Mouse (Mus musculus) C3H10T1/2 (cell line): ENCODE measurements around the gene Nasp. TPM values are rescaled to one million over a fixed set of nuclear protein-coding genes. Genes with fewer than 3 reads are reported as not detected.

Experiments
- polyA plus RNA-seq, 2 experiments: library from polyadenylated mRNA; unstranded; fragments of >200 nt; fragmentation: generic; extraction: Trizol; gene quantifications; one replicate each; pipeline ENCODE4 v1.2.1; 2012; ENCODE audit warnings: missing spikeins in 2 of 2

Gene Nasp
- 10 to 100 TPM; 10.6 to 16.2 TPM for polyA plus RNA-seq

DNA sequence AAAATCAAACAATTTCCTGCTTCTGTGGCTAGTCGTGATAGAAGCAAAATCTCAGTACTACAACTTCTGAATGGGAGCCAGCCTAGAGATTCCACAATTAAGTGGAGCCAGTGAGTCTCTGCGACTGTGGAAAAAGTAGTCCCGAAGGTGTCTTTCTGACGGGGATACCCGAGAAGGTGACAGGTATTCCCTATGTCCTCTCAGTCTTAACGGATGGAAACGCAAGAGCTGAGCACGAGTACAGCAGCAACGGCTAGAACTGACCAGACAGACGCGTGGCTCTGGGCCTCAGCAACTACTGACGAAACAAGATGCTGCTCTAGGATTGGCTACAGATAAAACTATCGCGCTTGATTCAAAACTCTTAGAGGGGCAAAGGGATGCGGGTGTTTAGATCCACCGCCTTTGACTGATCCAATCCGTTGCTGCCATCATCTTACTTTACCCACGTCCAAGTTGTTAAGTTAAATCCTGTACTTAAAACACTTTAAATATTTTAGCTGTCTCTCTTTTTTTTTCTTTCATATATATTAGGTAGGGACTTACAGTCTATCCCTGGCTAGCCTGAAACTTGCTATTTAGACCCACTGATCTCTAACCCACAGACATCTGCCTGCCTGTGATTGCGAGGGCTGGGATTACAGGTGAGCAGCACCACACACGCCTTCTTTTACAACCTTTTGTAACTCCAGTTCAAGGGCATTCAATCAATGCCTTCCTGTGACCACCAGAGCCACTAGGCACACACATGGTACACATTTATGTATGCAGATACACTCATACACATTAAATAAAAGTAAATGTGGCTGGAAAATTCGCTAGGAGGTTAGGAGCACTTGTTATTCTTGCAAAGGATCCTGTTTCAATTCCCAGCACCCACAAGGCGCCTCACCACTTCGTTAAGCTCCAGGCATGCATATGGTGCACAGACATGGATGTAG lies at the start of gene Nasp:
Gene Nasp, minus strand, starts transcription at position 220 of the 941 bp plus-strand sequence.

DNA sequence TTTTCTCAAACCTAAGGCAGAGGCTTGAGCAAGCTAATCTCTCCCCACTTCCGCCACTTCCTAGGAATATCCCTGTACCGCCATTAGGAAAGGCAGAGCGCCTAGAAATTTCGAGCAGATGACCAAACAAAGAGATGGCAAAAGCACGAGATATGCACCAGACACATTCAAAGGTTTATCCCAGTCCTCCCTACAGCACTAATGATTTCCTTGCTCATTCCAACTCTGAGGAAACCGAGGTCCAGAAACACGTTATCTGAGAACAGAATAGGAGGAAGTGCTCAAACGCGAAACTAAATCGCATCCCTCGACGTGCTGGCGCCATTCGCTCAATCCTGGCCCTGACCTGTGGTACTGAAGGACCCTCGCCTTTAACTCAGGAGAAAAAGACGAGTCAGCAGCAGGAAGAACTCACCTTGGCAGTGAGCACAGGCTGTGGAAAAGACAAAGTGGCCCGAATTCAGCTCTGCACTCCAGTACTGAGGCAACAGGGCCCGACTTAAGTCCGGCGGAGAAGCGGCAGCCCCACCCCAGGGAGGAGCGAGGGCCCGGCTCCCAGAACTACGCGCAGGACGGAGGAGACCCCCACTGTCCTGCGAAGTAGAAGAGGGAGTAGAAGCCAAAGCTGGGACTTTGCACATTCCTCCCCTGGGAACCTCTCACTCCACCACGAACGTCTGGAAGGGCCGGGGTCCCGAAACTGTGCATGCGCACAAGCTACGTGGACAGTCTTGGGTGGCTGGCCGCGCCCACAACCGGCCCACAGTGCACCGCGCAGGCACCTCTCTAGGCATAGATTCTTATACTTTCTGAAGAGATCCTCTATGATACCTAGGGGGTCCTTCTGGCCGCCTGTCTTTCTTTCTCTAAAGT lies 23.4 kb upstream of the Nasp start, which contains the start of gene Akr1a1:
Gene Akr1a1, minus strand, starts transcription at position 757 of the 873 bp plus-strand sequence.

DNA sequence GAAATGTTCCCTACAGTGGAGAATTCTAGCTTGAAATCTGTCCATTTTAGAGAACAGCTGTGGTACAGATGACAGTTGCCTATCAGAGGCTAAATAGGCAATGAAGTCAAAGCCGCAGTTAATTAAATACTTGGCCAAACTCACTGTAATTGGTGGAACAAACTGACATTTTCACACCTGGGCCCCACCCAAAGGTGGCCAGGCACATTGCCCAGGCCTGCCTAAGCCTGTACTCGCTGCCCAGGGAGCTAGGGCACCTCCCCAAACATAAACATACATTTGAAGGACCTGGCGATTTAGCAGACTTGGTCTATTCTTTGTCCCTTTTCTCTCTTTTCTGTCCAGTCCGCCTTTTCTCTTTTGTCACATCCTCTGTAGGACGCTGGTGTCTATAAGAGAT lies 31.4 kb downstream of the Nasp start, which contains the start of gene Ccdc17:
Gene Ccdc17, plus strand, starts transcription at position 276 of the 400 bp plus-strand sequence.

DNA sequence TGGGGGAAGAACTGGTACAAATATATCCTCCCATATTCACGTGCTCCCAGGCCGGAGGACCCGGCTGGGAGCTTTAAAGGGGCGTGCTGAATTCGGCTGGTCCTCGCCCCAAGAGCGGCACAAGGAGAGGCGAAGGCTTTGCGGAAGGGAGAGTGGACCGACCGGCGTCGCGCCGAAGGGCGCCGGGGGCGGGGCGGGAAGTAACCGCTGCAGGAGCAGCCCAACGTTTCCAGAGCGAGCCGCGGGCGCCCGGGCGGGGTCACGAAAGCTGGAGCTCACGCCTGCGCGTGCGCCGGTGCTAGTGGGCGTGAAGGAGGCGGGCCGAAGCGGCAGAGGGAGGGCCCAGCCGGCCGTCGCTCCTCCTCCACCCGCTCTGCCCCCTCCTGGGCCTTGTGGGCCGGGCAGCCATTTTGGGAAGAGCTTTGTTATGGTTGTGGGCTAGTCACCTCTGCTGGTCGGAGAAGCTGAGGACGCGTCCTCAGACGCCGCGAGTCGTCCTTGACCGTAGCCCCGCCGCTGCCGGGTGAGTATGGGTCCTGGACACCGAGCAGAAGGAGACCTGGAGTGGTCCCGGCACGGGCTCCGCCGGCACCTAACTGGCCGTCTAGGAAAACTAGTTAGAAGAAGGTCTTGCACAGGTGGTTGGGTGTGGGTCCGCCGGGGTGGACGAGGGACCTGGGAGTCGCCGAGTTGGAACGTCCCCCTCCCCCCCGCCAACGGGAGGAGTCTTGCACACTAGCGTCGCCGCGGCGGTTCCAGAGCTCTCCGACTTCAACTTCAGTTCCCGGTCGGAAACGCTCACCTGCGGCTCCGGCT lies 70.2 kb downstream of the Nasp start, which contains the start of gene Gpbp1l1:
Gene Gpbp1l1, plus strand, starts transcription at position 353 of the 816 bp plus-strand sequence.

DNA sequence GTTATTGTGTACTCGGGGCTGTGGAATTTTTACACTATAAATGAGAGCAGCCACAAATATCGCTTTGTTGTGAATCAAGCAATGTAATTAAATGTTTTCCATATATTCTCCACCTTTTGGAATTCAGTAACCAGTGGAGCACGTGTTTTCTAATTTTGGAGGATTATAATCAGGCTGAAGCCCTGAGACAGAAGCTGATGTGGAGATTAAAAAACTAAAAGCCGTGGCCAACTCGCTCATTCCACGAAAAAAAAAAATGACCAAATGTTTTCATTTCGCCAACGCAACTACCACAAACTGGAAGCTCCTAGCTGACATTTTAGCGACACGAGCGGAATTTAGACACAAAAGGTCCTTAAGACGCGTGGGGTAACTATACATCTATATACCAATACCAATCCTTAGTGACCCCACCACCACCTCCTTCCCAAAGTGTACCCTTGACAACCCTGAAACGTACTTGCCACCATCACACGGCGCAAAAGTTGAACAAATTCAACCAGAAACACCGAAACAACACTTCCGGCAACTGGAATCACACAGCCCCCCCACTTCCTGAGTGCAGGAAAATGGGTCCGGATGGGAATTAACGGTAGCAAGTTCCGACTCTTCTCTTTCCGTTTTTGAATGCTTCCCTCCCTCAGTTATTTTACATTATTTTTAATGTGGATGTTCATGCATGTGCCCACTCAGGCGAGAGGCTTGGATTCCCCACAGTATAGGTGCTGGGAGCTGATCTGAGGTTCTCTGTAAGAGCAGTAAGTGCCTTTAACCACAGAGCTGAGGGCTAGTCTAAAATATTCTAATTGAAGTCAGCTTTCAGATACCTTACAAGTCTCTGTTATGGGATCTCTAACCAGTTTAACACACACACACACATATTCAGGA lies 72.1 kb downstream of the Nasp start, which contains the start of gene Tmem69:
Gene Tmem69, minus strand, starts transcription at position 524 of the 888 bp plus-strand sequence.

Other genes starting within 250 kb of the Nasp start
- 10 to 100 TPM; 19.0 to 22.8 TPM for gene Mast2, start 163.8 kb downstream of the Nasp start, polyA plus RNA-seq
- gene Ipp, start 120.4 kb downstream of the Nasp start, polyA plus RNA-seq, result 1 to 10 TPM in 1 of 2 experiments, under 1 TPM in 1; 0.43 to 3.4 TPM
- gene Tmem69, start 72.0 kb downstream of the Nasp start, polyA plus RNA-seq, result 1 to 10 TPM in 1 of 2 experiments, under 1 TPM in 1; 0.77 to 4.4 TPM
- 10 to 100 TPM in 1 of 2 experiments, under 1 TPM in 1; 0.90 to 13.5 TPM for gene Gpbp1l1, start 70.3 kb downstream of the Nasp start, polyA plus RNA-seq
- 1 to 10 TPM in 1 of 2 experiments, under 1 TPM in 1; 0.08 to 2.2 TPM for gene Ccdc17, start 31.3 kb downstream of the Nasp start, polyA plus RNA-seq
- 100 to 1,000 TPM; 640 to 782 TPM for gene Akr1a1, start 23.7 kb upstream of the Nasp start, polyA plus RNA-seq
- 100 to 1,000 TPM in 1 of 2 experiments, 10 to 100 TPM in 1; 55.3 to 368 TPM for gene Prdx1, start 57.6 kb upstream of the Nasp start, polyA plus RNA-seq
- gene Mmachc, start 80.5 kb upstream of the Nasp start, polyA plus RNA-seq, result 1 to 10 TPM; 4.9 to 7.6 TPM
- gene Ccdc163, start 80.6 kb upstream of the Nasp start, polyA plus RNA-seq, result 10 to 100 TPM; 18.1 to 28.4 TPM
- 1 to 10 TPM; 1.2 to 4.8 TPM for gene Tesk2, start 93.0 kb upstream of the Nasp start, polyA plus RNA-seq
- gene Toe1, start 179.7 kb upstream of the Nasp start, polyA plus RNA-seq, result 10 to 100 TPM in 1 of 2 experiments, 1 to 10 TPM in 1; 5.7 to 18.4 TPM
- 1 to 10 TPM; 5.3 to 5.8 TPM for gene Mutyh, start 179.8 kb upstream of the Nasp start, polyA plus RNA-seq
- 1 to 10 TPM in 1 of 2 experiments, under 1 TPM in 1; 0.70 to 1.7 TPM for gene Hpdl, start 193.8 kb upstream of the Nasp start, polyA plus RNA-seq
- under 1 TPM in 1 of 2 experiments, not detected in 1; 0.01 TPM for gene Zswim5, start 249.4 kb upstream of the Nasp start, polyA plus RNA-seq